Mouse (Mus musculus) heart, embryonic 14.5 days (tissue): ENCODE measurements around the gene Tas2r143. TPM values are rescaled to one million over a fixed set of nuclear protein-coding genes. Genes with fewer than 3 reads are reported as not detected.

Experiments
- ATAC-seq: fragments of 200-750 bp; cut with Nextera tagmentation; 2 replicates; pipeline ENCODE4 v1.8.0; 2017; ENCODE audit warnings: low read depth, moderate TSS enrichment; ENCODE audit not compliant: insufficient number of reproducible peaks, insufficient read depth, low FRiP score
- H3K27ac ChIP-seq, 2 experiments: fragments of 200-500 bp in 1 of 2; fragments of 300-500 bp in 1 of 2; sonication (generic) in 1 of 2; replicated peaks in 1 of 2; 2 replicates each; pipeline ENCODE4 v1.5.1; 2012 to 2014; ENCODE audit warnings: low read depth in 2 of 2, low read length in 2 of 2, control low read depth in 1 of 2, mild to moderate bottlenecking in 1 of 2, mixed read lengths in 1 of 2; ENCODE audit not compliant: control insufficient read depth in 1 of 2, insufficient read depth in 1 of 2
- H3K27me3 ChIP-seq: fragments of 300-500 bp; sonication (generic); 2 replicates; pipeline ENCODE4 v1.6.1; 2014; ENCODE audit warnings: mild to moderate bottlenecking, low read length, control low read depth; ENCODE audit not compliant: control insufficient read depth, insufficient read depth
- H3K36me3 ChIP-seq: fragments of 300-500 bp; sonication (generic); 2 replicates; pipeline ENCODE4 v1.6.1; 2014; ENCODE audit warnings: mild to moderate bottlenecking, control low read depth, low read length, mixed read lengths; ENCODE audit not compliant: control insufficient read depth, insufficient read depth
- H3K4me1 ChIP-seq, 2 experiments: fragments of 200-500 bp in 1 of 2; fragments of 300-500 bp in 1 of 2; sonication (generic) in 1 of 2; 2 replicates each; pipeline ENCODE4 v1.6.1; 2012 to 2014; ENCODE audit warnings: low read length in 2 of 2, control low read depth in 1 of 2, mixed read lengths in 1 of 2; ENCODE audit not compliant: control insufficient read depth in 2 of 2, insufficient read depth in 2 of 2
- H3K4me2 ChIP-seq: fragments of 300-500 bp; sonication (generic); 2 replicates; pipeline ENCODE4 v1.6.1; 2014; ENCODE audit warnings: mild to moderate bottlenecking, low read length
- H3K4me3 ChIP-seq, 2 experiments: fragments of 200-500 bp in 1 of 2; fragments of 300-500 bp in 1 of 2; sonication (generic) in 1 of 2; 2 replicates each; pipeline ENCODE4 v1.5.1; 2012 to 2014; ENCODE audit warnings: low read length in 2 of 2, mild to moderate bottlenecking in 2 of 2, control low read depth in 1 of 2, low read depth in 1 of 2, moderate library complexity in 1 of 2; ENCODE audit not compliant: control insufficient read depth in 1 of 2, insufficient read depth in 1 of 2
- H3K9ac ChIP-seq: fragments of 300-500 bp; sonication (generic); 2 replicates; pipeline ENCODE4 v1.6.1; 2014; ENCODE audit warnings: mild to moderate bottlenecking, low read length
- H3K9me3 ChIP-seq: fragments of 300-500 bp; sonication (generic); 2 replicates; pipeline ENCODE4 v1.6.1; 2016; ENCODE audit warnings: low read length, control low read depth; ENCODE audit not compliant: control insufficient read depth
- WGBS: fragments of 180-500 bp; shearing (Covaris S2); extraction: QIAGEN DNeasy Blood & Tissue Kit; methylation state at CpG from one replicate; pipeline ENCODE4 v1.1.7; 2014; 5-methylcytosine and 5-hydroxymethylcytosine counted together
- polyA plus RNA-seq: library from polyadenylated mRNA; unstranded; fragments of >200 nt; fragmentation: Nextera tagmentation; extraction: Ambion mirVana; gene quantifications from 2 replicates; pipeline ENCODE4 v1.2.1, GENCODE M21; 2014

The Tas2r143 gene
- polyA plus RNA-seq, 1 experiment from 2014 or later: not detected

- H3K9me3 ChIP-seq: no peaks in the 10 kb centered on the region
- H3K4me3 ChIP-seq: no peak overlapping the region
- WGBS: 14% methylated on average over 3 of the region's 3 CpGs
- H3K27ac ChIP-seq: peak overlapping the region; percentile 6 to 21; a peak in 2 of 4 replicates
- peak; percentile 32; the same call in 1 of the 2 replicates for ATAC-seq
- H3K4me2 ChIP-seq: no peak overlapping the region
- H3K9ac ChIP-seq: no peak overlapping the region
- no peaks in the 10 kb centered on the region for H3K27me3 ChIP-seq
- H3K4me1 ChIP-seq: peaks cover 22 to 35% of the 10 kb centered on the region in 2 experiments
- H3K36me3 ChIP-seq: no peaks in the 10 kb centered on the region
These were observed 30.2 kb upstream of the Tas2r143 start for GRCm38 (mm10) chr6:42369870-42370269.

GRCm38 (mm10) chr6:42370630-42371363 is 29.2 kb upstream of the Tas2r143 start:
- no peak for ATAC-seq
- Histone ChIP-seq H3K4me1 (peaks cover 26 to 44% of the 10 kb centered on the region in 2 experiments), H3K9me3 (no peaks in the 10 kb centered on the region), H3K4me3 (no peak overlapping the region), H3K27me3 (no peaks in the 10 kb centered on the region), H3K9ac (no peak overlapping the region), H3K4me2 (no peak overlapping the region), H3K36me3 (no peaks in the 10 kb centered on the region), H3K27ac (peak overlapping the region in 1 of 2 experiments; percentile 21; a peak in 2 of 4 replicates)
- WGBS: 62% methylated on average over 4 of the region's 4 CpGs

DNA sequence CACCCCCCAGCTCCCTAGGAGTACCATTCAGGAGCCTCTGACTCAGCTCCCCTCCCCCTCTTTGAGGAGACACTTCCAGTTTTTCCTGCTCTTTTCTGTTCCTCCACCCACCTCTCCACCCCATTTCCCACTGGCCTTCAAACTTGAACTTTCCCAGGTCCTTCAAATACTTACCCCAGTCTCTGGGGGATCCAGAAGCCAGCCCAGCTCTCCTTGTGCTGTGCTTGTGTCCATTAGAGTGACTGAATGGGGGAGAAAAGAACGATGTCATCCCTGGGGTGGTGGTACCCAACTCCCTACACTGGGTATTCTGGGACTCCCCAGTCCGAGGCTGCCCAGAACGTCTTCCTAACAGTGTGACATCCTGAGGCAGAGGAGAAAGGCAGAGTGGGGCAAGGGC is 28.0 kb upstream of the Tas2r143 start:
- H3K27ac ChIP-seq: 0 out of 4 replicates have a peak overlapping the region, but pooled peaks of 1 of the 2 experiments have one; percentile 30
- WGBS: 13% methylated on average over 3 of the region's 3 CpGs
- H3K4me2 ChIP-seq: peak overlapping the region; percentile 88
- H3K4me1 ChIP-seq: peaks cover 28 to 53% of the 10 kb centered on the region in 2 experiments
- no peak for ATAC-seq
- H3K36me3 ChIP-seq: no peaks in the 10 kb centered on the region
- 0 out of 2 replicates have a peak overlapping the region, but pooled peaks have one; percentile 19 for H3K9ac ChIP-seq
- no peaks in the 10 kb centered on the region for H3K27me3 ChIP-seq
- H3K9me3 ChIP-seq: no peaks in the 10 kb centered on the region
- no peak overlapping the region for H3K4me3 ChIP-seq

- no peak for ATAC-seq
- Histone ChIP-seq H3K27me3 (no peaks in the 10 kb centered on the region), H3K9me3 (no peaks in the 10 kb centered on the region), H3K9ac (peak overlapping the region; percentile 67), H3K27ac (peak overlapping the region; percentile 30 to 40; a peak in 1 of 4 replicates), H3K36me3 (no peaks in the 10 kb centered on the region), H3K4me3 (peak overlapping the region in 1 of 2 experiments; percentile 54; a peak in 1 of 4 replicates), H3K4me2 (peak overlapping the region; percentile 88), H3K4me1 (peaks cover 28 to 53% of the 10 kb centered on the region in 2 experiments)
- WGBS: 39% methylated on average over 9 of the region's 9 CpGs
These were observed 27.6 kb upstream of the Tas2r143 start for GRCm38 (mm10) chr6:42372421-42372815.

DNA sequence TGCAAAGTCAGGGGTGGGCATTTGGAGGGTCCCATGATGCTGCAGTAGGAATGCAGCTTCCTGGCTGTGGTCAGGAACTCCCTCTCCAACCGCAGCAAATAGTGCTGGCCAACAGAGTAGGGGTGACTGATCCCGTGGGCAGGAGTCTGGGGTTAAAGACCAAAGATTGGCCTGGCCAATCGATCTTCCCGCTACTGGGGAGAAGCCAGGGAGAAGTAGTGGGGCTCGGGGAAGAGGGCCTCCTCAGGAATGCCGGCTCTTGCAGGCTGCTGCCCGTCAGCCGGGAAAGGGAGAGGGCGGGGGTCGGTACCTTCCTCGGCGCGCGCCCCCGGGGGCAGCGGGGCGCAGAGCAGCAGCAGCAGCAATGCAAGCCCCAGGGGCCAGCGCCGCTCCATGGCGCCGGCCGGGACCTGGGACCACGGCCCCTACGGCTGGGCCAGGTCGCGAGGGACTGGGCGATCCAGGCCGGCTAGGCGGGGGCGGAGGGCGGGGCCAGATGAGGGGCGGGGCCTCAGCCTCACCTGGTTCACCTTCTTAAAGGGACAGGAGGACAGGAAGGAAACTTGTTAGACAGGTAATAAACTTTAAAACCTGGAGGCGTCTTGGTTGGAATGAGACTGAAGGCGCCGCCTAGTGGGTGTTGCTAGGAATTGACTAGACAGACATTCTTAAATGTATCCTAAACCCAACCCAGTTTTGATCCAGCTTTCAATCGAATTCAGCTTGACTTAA is 27.1 kb upstream of the Tas2r143 start, which contains the start of gene Epha1:
Gene Epha1, minus strand, starts transcription at position 453 of the 732 bp plus-strand sequence.
- ATAC-seq: no peak
- H3K9ac ChIP-seq: peak within 1 kb of the TSS; percentile 67
- H3K36me3 ChIP-seq: no peaks in the 10 kb centered on the region
- no peaks in the 10 kb centered on the region for H3K27me3 ChIP-seq
- H3K4me1 ChIP-seq: peaks cover 28 to 53% of the 10 kb centered on the region in 2 experiments
- WGBS: under 1% methylated on average over 32 of the region's 36 CpGs
- peak within 1 kb of the TSS; percentile 88 for H3K4me2 ChIP-seq
- H3K27ac ChIP-seq: peak within 1 kb of the TSS; percentile 30 to 40; a peak in 3 of 4 replicates
- no peaks in the 10 kb centered on the region for H3K9me3 ChIP-seq
- H3K4me3 ChIP-seq: peak within 1 kb of the TSS; percentile 43 to 54

GRCm38 (mm10) chr6:42373669-42374430 is 26.2 kb upstream of the Tas2r143 start:
- H3K4me3 ChIP-seq: peak overlapping the region; percentile 43 to 54; a peak in 2 of 4 replicates
- 41% methylated on average over 7 of the region's 7 CpGs for WGBS
- H3K27me3 ChIP-seq: no peaks in the 10 kb centered on the region
- H3K9me3 ChIP-seq: no peaks in the 10 kb centered on the region
- peak overlapping the region in 1 of 2 experiments; percentile 28; a peak in 2 of 4 replicates for H3K27ac ChIP-seq
- peak overlapping the region; percentile 67 for H3K9ac ChIP-seq
- H3K36me3 ChIP-seq: no peaks in the 10 kb centered on the region
- peaks cover 28 to 53% of the 10 kb centered on the region in 2 experiments for H3K4me1 ChIP-seq
- peak overlapping the region; percentile 88 for H3K4me2 ChIP-seq
- no peak for ATAC-seq

- H3K4me3 ChIP-seq: no peak overlapping the region
- WGBS: 16% methylated on average over 4 of the region's 4 CpGs
- H3K4me1 ChIP-seq: peaks cover 28 to 50% of the 10 kb centered on the region in 2 experiments
- H3K4me2 ChIP-seq: no peak overlapping the region
- 0 out of 2 replicates have a peak, but pooled peaks have one; percentile 25 for ATAC-seq
- H3K9me3 ChIP-seq: no peaks in the 10 kb centered on the region
- peak overlapping the region; percentile 70 to 71 for H3K27ac ChIP-seq
- no peaks in the 10 kb centered on the region for H3K36me3 ChIP-seq
- no peak overlapping the region for H3K9ac ChIP-seq
- H3K27me3 ChIP-seq: no peaks in the 10 kb centered on the region
These were observed 25.3 kb upstream of the Tas2r143 start for GRCm38 (mm10) chr6:42374701-42375100.
